Mouse (Mus musculus): ENCODE measurements around the gene Cpt2.

Cpt2 gene

DNA sequence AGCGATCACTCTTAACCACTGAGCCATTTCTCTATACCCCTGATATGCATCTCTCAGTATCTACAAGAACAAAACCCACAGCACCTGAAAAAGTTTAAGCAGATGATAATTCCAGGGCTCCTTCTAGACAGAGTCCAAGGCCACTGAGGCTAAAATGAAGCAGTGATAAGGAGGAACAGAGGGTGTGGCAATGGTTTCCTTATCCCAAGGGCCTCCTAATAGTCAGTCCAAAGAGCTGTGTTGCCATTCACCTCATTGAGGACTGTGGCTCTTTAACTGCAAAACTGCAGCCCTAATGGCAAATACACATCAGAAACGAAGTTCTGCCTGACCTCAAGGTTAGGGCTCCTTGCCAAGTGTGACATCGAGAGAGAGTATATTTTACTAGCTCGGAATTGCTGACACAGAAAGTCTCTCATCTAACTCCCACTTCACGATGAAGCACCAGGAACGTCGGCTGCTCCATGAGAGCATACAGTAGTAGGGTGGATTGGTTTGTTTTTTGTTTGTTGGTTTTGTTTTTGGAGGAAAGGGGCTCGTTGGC lies 2.2 kb downstream of the Cpt2 start:
- no peak for DNase-seq (ENCODE audit: extremely low spot score, low spot score)

DNA sequence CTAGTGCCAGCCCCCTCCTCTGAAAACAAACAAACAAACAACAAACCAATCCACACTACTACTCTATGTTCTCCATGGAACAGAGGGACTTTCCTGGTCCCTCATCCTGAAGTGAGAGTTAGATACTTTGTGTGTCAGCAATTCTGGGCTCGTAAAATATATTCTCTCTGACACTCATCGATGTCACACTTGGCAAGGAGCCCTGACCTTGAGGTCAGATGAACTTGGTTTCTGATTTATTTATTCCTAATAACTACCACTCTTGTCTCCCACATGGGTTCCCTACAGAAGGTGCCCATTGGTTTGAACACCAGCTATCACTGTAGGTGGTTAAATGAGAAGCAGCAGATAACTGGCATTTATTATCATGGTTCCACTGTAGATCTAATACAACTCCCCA lies 3.1 kb downstream of the Cpt2 start:
- DNase-seq (ENCODE audit: extremely low spot score, low spot score): no peak

DNA sequence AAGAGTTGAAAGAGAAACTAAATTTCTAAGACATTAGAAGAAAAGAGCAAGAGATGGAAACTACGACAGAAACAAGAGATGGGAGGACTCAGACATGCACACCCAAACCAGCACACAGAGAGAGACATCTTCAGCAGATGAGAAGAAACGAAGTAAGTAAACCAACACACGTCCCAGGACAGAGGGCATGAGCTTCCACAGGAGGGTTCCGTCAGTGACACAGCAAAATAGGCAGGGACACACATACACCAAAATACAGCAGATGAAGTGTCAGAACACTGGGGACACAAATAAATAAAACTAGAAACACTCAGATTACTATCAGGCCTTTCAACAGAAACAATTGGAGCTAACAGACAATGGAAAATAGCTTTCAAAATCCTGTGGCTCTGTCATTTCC lies 13.4 kb downstream of the Cpt2 start:
- no peak for DNase-seq (ENCODE audit: extremely low spot score, low spot score)

DNA sequence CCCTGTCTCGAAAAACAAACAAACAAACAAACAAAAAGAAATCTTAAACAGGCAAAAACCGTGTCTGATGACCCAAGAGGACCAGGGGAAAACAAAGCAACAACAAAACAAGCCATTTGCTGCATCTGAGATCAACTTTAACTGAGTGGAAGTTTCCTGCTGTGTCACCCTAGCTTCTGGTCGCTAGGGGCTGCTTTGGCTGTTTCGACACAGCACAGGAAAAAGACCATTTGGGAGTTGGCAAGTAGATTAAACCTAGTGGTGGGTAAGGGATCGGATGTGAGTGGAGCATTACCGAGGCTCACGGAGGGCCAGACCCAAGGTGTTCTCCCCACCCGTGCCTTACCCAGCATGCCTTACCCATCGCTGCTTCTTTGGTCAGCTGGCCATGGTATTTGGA lies 16.8 kb downstream of the Cpt2 start:
- DNase-seq (ENCODE audit: extremely low spot score, low spot score): no peak

DNA sequence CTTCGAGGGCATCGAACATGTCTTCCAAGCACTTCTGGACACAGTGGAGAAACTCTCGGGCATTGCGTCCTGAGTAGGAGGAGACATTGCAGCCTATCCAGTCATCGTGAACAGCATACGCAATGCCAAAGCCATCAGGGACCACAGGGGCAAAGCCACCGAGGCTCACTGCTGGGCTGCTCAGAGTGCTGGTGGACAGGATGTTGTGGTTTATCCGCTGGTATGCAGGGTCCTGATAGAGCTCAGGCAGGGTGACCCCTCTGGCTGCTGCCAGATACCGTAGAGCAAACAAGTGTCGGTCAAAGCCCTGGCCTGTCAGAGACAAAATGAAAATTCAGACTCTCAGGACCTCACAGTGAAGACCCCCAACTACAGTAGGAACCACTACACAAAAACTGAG lies 19.2 kb downstream of the Cpt2 start:
- no peak for DNase-seq (ENCODE audit: extremely low spot score, low spot score)

DNA sequence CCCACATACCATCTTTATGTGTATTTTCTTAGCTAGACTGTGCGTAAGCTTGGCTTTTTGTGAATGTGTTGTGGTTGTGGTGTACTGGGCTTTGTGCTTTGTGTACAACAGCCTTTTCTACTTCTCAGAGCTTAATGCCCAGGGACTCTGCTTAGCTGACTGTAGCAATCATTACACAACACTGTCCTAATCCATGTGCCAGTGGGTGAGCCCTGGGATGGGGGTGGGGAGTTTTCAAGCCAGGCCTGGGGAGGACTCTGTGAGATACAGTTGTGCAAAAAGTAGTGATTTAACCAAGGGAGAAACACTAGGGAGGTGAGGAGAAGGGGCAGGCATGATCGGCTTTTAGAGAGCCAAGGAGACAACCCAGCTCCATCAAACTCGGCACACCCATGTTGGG lies 23.2 kb downstream of the Cpt2 start:
- no peak for DNase-seq (ENCODE audit: extremely low spot score, low spot score)

DNA sequence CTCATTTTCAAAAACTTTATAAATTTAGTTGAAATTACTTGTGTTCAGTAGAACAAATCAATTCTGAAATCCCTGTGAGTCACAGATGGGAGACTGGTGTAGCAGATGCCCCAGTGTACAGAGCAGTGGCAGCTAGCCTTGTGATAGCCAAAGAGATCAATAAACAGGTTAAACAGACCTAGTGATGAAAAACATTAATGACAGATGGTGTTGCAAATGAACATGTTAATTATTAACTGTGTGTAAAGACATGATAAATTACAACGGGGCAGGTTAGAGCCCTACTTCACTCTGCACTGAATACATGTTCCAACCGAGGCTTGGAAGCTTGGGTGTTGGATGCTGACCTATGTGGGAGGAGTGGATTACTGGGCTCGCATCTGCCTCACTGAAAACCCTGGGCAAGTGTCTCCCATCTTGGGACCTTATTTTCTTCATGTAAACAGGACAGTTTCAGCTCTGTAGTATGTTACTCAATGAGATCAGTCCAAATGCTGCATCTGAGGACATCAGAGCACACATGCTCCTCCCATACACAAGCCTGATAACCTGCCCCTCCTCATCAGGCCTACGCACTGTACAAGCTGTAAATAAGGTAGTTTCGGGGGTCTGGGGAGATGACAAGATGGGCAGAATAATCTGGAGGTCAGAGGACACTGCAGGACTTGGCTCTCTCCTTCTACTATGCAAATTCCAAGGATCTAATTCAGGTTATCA lies 24.0 kb downstream of the Cpt2 start:
- no peak for DNase-seq (ENCODE audit: extremely low spot score, low spot score)

DNA sequence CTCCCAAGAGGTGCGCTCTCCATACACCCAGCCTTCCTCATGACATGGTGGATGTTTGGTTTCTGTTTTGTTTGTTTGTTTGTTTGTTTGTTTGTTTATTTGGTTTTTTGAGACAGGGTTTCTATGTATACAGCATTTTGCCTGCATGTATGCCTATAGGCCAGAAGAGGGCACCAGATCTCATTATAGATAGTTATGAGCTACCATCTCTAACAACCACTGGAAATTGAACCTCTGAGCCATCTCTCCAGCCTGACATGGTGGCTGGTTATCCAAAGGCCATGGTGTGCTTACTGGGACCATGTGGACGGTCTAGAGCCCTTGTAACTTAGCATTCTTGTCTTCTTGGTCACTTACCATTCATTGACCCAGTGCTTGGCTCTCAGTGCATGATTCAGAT lies 30.7 kb downstream of the Cpt2 start:
- no peak for DNase-seq (ENCODE audit: extremely low spot score, low spot score)

DNA sequence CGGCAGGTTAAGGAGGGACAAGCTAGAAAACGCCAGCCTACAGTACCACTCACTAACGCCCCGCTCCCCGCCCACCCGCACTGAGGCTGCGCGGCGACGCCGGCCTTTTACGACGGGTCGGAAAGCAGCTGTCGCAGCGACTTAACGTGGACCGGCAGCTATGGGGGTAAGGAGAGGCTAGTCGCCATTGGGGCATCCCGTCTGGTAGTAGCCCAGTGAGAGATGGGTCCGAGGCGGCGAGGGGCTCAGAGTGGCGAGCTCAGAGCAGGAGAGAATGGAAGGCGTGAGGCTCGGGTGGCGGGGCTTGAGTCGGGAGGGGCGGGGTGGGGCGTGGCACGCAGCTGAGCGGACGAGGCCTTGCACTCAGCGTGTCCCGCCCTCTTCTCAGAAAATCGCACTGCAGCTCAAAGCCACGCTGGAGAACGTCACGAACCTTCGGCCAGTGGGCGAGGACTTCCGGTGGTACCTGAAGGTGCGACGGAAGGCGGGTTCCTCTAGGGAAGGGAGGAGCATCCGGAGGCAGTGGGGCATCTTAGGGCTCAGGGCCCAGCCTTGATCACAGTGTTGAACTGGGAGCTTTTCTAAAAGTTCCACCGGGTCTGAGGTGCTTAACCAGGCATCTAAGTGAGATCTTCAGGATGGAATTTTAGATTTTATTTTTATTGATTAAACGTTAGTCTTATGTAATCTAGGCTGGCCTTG lies 33.5 kb downstream of the Cpt2 start, which contains the start of gene 0610037L13Rik:
Gene 0610037L13Rik (plus strand): TSS at position 83 of the 702 bp plus-strand sequence.
- peak; percentile 96 for DNase-seq (ENCODE audit: extremely low spot score, low spot score)

DNA sequence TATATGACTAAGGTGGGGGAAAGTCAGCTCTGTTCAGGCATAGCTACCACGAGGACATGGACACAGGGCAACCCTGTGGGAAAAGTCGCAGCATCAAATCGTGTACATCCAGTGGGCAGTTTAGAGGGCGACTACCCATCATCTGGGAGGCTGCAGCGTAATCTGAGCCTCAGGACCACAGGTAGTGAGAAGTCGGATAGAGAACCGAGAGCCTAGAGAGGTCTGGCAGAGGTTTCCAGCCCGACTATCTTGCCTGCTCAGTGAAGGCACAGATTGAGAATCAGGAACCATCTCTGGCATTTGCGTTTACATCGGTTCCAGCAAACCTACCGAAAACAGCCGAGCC lies 34.1 kb downstream of the Cpt2 start:
- no peak for DNase-seq (ENCODE audit: extremely low spot score, low spot score)

DNA sequence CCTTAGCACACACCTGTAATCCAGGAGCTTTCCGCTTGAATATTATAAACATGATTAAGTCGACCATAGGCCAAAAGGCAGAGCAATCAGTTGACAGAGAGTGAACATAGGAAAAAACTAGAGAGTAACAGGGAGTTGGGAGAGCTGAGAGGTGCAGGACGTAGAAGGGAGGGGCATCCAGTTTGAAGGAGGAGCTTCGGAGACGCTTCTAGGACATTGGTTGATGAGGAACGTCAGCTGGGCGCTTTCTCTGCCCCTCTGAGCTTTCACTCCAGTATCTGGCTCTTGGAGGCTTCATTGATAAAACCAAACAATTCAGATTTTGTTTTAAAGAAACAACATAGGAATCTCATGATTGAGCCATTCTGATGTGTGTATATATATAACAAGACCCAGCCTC lies 37.0 kb downstream of the Cpt2 start:
- DNase-seq (ENCODE audit: extremely low spot score, low spot score): no peak

DNA sequence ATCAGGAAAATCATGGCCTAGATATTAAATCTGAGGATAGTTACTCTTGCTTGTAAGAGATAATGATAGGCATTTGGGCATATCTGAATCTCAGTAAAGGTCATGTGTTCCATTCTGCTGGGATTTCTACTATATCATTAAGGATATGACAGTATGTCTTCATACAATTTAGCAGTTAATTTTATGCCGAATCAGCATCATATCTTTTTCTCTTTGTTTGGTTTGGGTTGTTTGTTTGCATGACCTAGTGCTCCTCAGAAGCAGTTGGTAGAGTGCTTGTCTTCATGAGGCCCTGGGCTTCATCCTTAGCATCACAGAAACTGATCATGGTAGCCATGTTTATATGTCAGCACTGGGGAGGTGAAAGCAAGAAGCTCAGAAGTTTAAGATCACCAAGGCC lies 41.8 kb downstream of the Cpt2 start:
- DNase-seq (ENCODE audit: extremely low spot score, low spot score): no peak

DNA sequence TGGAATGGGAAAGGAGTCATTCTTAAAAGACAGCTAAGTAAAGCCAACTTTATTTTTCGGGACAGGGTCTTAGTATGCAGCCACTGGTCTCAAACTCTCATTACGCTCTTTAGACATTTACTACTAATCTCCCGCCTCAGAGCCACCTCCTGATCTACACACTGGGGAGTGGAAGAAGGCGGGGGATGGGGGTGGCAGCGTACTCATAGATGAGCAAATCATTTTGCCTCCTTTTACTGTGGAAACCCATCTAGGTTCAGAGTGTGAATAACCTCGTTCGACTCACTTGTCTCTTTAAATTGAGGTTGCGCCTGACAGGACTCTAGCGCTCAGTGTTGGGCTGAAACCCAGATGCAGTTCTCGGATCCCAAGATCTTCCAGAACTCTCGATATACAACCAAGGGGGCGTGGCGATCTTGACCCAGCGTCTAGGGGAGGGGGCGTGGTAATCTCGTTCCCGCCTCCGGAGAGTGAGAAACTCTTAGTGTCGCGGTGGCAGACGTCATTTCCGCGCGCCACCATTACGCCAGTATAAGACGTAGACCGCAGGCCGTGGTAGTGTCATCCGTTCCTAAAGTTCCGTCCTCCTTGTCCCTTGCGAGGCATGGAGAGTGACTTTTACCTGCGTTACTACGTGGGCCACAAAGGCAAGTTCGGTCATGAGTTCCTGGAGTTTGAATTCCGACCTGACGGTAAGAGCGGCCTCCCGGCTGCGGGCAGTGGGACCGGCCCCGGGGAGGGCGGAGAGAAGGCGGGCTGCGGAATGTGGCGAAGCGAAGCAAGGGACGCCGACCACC lies 44.0 kb downstream of the Cpt2 start, which contains the start of gene Magoh:
Gene Magoh (plus strand): TSS at position 502 of the 797 bp plus-strand sequence.
- DNase-seq (ENCODE audit: extremely low spot score, low spot score): peak; percentile 95

DNA sequence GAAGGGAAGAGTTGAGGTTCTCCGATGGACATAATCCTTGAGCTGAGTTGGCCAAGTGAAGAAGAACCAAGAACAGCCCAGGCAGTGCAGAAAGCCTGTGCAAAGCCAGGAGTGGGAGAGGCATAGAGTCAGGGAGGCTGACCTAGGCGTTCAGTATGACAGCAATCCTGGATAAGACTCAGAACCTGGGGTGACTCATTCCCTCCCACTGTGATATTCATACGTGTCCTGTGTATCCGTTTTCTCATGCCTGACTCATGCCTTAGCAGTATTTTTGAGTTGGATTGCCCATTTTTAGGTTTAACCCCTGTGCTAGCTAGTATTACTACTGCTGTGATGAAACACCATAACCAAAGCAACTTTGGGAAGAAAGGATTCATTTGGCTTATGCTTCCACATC lies 58.5 kb downstream of the Cpt2 start:
- no peak for DNase-seq (ENCODE audit: extremely low spot score, low spot score)

DNA sequence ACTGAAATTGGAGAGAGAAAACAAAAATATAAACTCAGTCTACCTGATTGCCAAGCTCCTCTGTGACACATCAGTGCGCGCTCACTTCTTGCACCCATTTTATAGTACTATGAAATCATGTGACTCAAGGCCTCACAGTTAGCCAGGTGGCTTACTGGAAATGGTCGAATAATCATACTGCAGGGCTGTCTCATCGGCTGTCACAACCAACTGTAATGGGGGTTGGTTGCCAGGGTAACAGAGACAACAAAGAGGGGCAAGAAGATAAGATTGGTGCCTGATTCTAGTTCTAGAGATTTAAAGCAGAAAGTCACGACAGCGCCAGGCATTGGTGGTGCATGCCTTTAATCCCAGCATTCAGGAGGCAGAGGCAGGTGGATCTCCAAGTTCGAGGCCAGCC lies 64.4 kb downstream of the Cpt2 start:
- DNase-seq (ENCODE audit: extremely low spot score, low spot score): no peak

DNA sequence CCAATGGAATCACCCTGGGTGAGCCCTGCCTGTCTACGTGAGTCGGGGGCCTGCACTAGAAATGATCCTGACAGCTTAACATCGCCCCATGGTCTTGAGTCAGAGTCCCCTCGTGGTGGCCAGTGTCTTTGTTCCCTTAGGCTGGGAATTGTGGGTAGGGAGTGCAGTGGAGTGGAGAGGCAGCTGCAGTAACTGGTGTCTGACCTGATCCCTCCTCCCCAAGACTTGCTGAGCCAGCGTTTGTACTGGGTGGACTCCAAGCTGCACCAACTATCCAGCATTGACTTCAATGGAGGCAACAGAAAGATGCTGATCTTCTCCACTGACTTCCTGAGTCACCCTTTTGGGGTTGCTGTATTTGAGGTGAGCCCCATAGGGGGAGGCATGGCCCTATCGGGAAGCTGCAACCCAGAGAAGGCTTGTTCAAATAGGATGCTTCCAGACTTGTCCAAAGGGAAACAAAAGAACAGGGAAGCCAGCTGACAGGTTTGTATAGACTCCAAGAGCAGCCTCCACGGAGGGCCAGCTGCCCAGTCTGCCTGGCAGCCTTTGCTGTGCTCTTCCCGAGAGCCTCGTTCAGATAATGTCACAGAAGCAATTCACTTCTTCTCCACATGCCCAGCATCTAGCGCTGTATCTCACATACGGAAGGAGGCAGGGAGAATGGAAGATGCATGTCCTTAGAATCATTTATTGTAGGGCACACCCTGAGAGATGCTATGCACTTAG lies 66.3 kb downstream of the Cpt2 start:
- no peak for DNase-seq (ENCODE audit: extremely low spot score, low spot score)
